Mouse (Mus musculus) liver, postnatal 0 days (tissue): ENCODE data around the gene Palld. TPM values are rescaled to one million over a fixed set of nuclear protein-coding genes. Genes with fewer than 3 reads are reported as not detected.

Experiments
- ATAC-seq: fragments of 200-750 bp; cut with Nextera tagmentation; 2 replicates; pipeline ENCODE4 v1.8.0; 2017; ENCODE audit warnings: mild to moderate bottlenecking, moderate library complexity
- DNase-seq: peaks from one replicate; pipeline ENCODE4 v3.0.0-alpha.2; 2016
- H3K27ac ChIP-seq: fragments of 300-500 bp; sonication (generic); 2 replicates; pipeline ENCODE4 v1.5.1; 2014; ENCODE audit warnings: antibody characterized with exemption, moderate library complexity, mild to moderate bottlenecking, low read depth
- H3K27me3 ChIP-seq: fragments of 300-500 bp; sonication (generic); 2 replicates; pipeline ENCODE4 v1.6.1; 2014; ENCODE audit warnings: low read length, control low read depth, mixed read lengths; ENCODE audit not compliant: insufficient read depth
- H3K36me3 ChIP-seq: fragments of 300-500 bp; sonication (generic); replicated peaks from 2 replicates; pipeline ENCODE4 v1.6.1; 2014; ENCODE audit warnings: mild to moderate bottlenecking, control low read depth, low read length, moderate library complexity, mixed read lengths; ENCODE audit not compliant: insufficient read depth
- H3K4me1 ChIP-seq: fragments of 300-500 bp; sonication (generic); 2 replicates; pipeline ENCODE4 v1.6.1; 2014; ENCODE audit warnings: antibody characterized with exemption, mild to moderate bottlenecking, control low read depth; ENCODE audit not compliant: insufficient read depth
- H3K4me2 ChIP-seq: fragments of 300-500 bp; sonication (generic); 2 replicates; pipeline ENCODE4 v1.6.1; 2014; ENCODE audit warnings: low read depth, mild to moderate bottlenecking, low read length, moderate library complexity, mixed read lengths
- H3K4me3 ChIP-seq: fragments of 300-500 bp; sonication (generic); 2 replicates; pipeline ENCODE4 v1.5.1; 2014; ENCODE audit warnings: low read depth, low read length
- H3K9ac ChIP-seq: fragments of 300-500 bp; sonication (generic); replicated peaks from 2 replicates; pipeline ENCODE4 v1.6.1; 2014; ENCODE audit warnings: mild to moderate bottlenecking, moderate library complexity
- H3K9me3 ChIP-seq: fragments of 300-500 bp; sonication (generic); 2 replicates; pipeline ENCODE4 v1.6.1; 2016; ENCODE audit warnings: mild to moderate bottlenecking, control low read depth, low read length, mixed read lengths
- CTCF ChIP-seq: sonication (generic); IDR thresholded peaks from 2 replicates; pipeline ENCODE4 v1.5.1; 2016; ENCODE audit warnings: antibody characterized with exemption, low read depth
- EP300 ChIP-seq: IDR thresholded peaks from 2 replicates; pipeline ENCODE4 v1.6.1; 2016; ENCODE audit warnings: antibody characterized with exemption, low read depth, mild to moderate bottlenecking
- WGBS: fragments of 180-500 bp; shearing (Covaris S2); extraction: QIAGEN DNeasy Blood & Tissue Kit; methylation state at CpG from one replicate; pipeline ENCODE4 v1.1.7; 2014; ENCODE audit not compliant: insufficient replicate concordance; 5-methylcytosine and 5-hydroxymethylcytosine counted together
- polyA plus RNA-seq: library from polyadenylated mRNA; unstranded; fragments of >200 nt; fragmentation: Nextera tagmentation; extraction: Ambion mirVana; gene quantifications from 2 replicates; pipeline ENCODE4 v1.2.1, GENCODE M21; 2015

Gene Palld
- polyA plus RNA-seq, 1 experiment from 2014 or later: 11.7 TPM

GRCm38 (mm10) chr8:61569721-61570120 lies 332.8 kb downstream of the Palld start:
- H3K27me3 ChIP-seq: no peaks in the 10 kb centered on the region
- no peak overlapping the region for H3K4me3 ChIP-seq
- H3K36me3 ChIP-seq: no peaks in the 10 kb centered on the region
- ATAC-seq (no peak), DNase-seq (no peak)
- TF ChIP-seq CTCF (no peak), EP300 (no peak)
- 0 out of 2 replicates have a peak overlapping the region, but pooled peaks have one; percentile 13 for H3K27ac ChIP-seq
- WGBS: 71% methylated on average over 4 of the region's 4 CpGs
- no peak overlapping the region for H3K4me2 ChIP-seq
- no peak overlapping the region for H3K9ac ChIP-seq
- H3K4me1 ChIP-seq: peaks cover 27% of the 10 kb centered on the region
- no peaks in the 10 kb centered on the region for H3K9me3 ChIP-seq

DNA sequence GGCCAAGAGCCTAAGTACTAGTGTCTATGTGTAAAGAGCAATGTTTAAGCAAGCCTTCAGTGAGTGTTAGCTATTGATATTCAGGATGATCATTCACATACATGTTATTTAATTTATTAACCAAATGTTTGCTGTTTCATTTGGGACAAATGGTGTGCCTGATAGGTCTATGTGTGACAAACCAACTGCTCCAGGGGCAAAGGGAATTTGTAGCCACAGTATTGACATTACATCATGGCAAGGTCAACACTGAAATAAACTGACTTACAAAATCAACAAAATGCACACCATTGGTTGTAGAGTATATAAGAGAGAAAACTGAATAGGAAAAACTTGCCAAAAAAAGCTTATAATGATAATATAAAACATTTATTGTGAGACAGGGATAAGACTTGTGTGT lies 333.3 kb downstream of the Palld start:
- no peaks in the 10 kb centered on the region for H3K27me3 ChIP-seq
- no peak overlapping the region for H3K9ac ChIP-seq
- DNase-seq (no peak), ATAC-seq (peak; percentile 83)
- H3K4me3 ChIP-seq: no peak overlapping the region
- 0 out of 2 replicates have a peak overlapping the region, but pooled peaks have one; percentile 13 for H3K27ac ChIP-seq
- no peaks in the 10 kb centered on the region for H3K9me3 ChIP-seq
- no peaks in the 10 kb centered on the region for H3K36me3 ChIP-seq
- H3K4me2 ChIP-seq: no peak overlapping the region
- no peak for TF ChIP-seq CTCF
- TF ChIP-seq EP300: no peak
- peaks cover 24% of the 10 kb centered on the region for H3K4me1 ChIP-seq

- no peak overlapping the region for H3K4me3 ChIP-seq
- peaks cover 14% of the 10 kb centered on the region for H3K4me1 ChIP-seq
- H3K4me2 ChIP-seq: no peak overlapping the region
- WGBS: 66% methylated on average over 4 of the region's 4 CpGs
- H3K9ac ChIP-seq: no peak overlapping the region
- ATAC-seq: no peak
- no peaks in the 10 kb centered on the region for H3K9me3 ChIP-seq
- no peaks in the 10 kb centered on the region for H3K27me3 ChIP-seq
- no peak for DNase-seq
- no peak overlapping the region for H3K27ac ChIP-seq
- no peaks in the 10 kb centered on the region for H3K36me3 ChIP-seq
- TF ChIP-seq CTCF (no peak), EP300 (no peak)
These were observed 339.1 kb downstream of the Palld start for GRCm38 (mm10) chr8:61563378-61563777.

GRCm38 (mm10) chr8:61562626-61563025 lies 339.9 kb downstream of the Palld start:
- H3K27me3 ChIP-seq: no peaks in the 10 kb centered on the region
- H3K4me3 ChIP-seq: no peak overlapping the region
- no peaks in the 10 kb centered on the region for H3K9me3 ChIP-seq
- H3K9ac ChIP-seq: no peak overlapping the region
- no peak for ATAC-seq
- H3K36me3 ChIP-seq: no peaks in the 10 kb centered on the region
- peaks cover 11% of the 10 kb centered on the region for H3K4me1 ChIP-seq
- 78% methylated on average over 4 of the region's 4 CpGs for WGBS
- H3K4me2 ChIP-seq: no peak overlapping the region
- TF ChIP-seq CTCF (no peak), EP300 (no peak)
- DNase-seq: no peak
- H3K27ac ChIP-seq: no peak overlapping the region

DNA sequence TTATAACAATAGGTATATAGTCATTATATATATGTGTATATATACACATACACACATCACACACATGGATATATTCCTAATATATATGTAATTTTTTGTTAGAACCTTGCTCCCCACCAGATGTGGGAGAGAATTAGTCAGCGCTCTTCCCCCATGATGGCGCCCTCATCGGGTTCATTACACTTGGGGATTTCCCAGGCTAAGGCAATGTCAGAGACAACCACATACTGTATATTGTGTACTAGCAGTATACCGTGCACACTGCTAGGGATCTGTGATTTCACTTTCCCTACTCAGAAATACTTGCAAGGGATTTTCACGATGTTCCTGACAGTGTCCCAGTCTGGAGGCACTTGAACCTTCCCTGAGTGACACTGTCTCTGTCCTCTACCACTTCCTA lies 341.3 kb downstream of the Palld start:
- Histone ChIP-seq H3K9me3 (no peaks in the 10 kb centered on the region), H3K4me3 (no peak overlapping the region), H3K9ac (no peak overlapping the region), H3K4me2 (no peak overlapping the region), H3K27ac (no peak overlapping the region), H3K36me3 (no peaks in the 10 kb centered on the region), H3K4me1 (peaks cover 11% of the 10 kb centered on the region), H3K27me3 (no peaks in the 10 kb centered on the region)
- WGBS: 80% methylated on average over 5 of the region's 5 CpGs
- TF ChIP-seq CTCF (no peak), EP300 (no peak)
- ATAC-seq (no peak), DNase-seq (no peak)

GRCm38 (mm10) chr8:61559979-61560378 lies 342.5 kb downstream of the Palld start:
- H3K4me3 ChIP-seq: no peak overlapping the region
- no peaks in the 10 kb centered on the region for H3K36me3 ChIP-seq
- peak overlapping the region; percentile 44 for H3K27ac ChIP-seq
- TF ChIP-seq EP300 (no peak), CTCF (no peak)
- WGBS: 82% methylated on average over 4 of the region's 4 CpGs
- ATAC-seq: no peak
- H3K9me3 ChIP-seq: no peaks in the 10 kb centered on the region
- peaks cover 16% of the 10 kb centered on the region for H3K4me1 ChIP-seq
- H3K9ac ChIP-seq: no peak overlapping the region
- no peak for DNase-seq
- H3K4me2 ChIP-seq: no peak overlapping the region
- H3K27me3 ChIP-seq: no peaks in the 10 kb centered on the region

- no peak overlapping the region for H3K4me3 ChIP-seq
- H3K9ac ChIP-seq: no peak overlapping the region; the same call in 1 of the 2 replicates
- H3K4me2 ChIP-seq: no peak overlapping the region
- TF ChIP-seq EP300 (no peak), CTCF (no peak)
- no peaks in the 10 kb centered on the region for H3K9me3 ChIP-seq
- no peaks in the 10 kb centered on the region for H3K27me3 ChIP-seq
- H3K27ac ChIP-seq: peak overlapping the region; percentile 44
- no peaks in the 10 kb centered on the region for H3K36me3 ChIP-seq
- DNase-seq (no peak), ATAC-seq (no peak)
- 50% methylated on average over 5 of the region's 5 CpGs for WGBS
- H3K4me1 ChIP-seq: peaks cover 16% of the 10 kb centered on the region
These were observed 343.0 kb downstream of the Palld start for GRCm38 (mm10) chr8:61559450-61559849.
